22 mouse cellular contexts compared by ENCODE assay signal in genomic region chr10:79495886-79496285, GRCm38 (mm10). TPM values are rescaled to one million over a fixed set of nuclear protein-coding genes. Genes with fewer than 3 reads are reported as not detected.
"Had no signal": no experiment of that assay in that cellular context is flagged by ENCODE, and none has a peak within 500 bp of the region (broad histone marks: within the 10 kb centered on the region; RNA-seq: fewer than 3 reads in every experiment).

No protein-coding gene starts in this region.

- H3K36me3 ChIP-seq: intestine, embryonic 15.5 days; limb, embryonic 15.5 days; liver, embryonic 12.5 days; midbrain, embryonic 15.5 days; neural tube, embryonic 12.5 days had no signal

- H3K4me3 ChIP-seq: intestine, embryonic 15.5 days; left cerebral cortex, adult 2 months; limb, embryonic 15.5 days; liver, embryonic 12.5 days; megakaryocyte, embryonic 14.5 days; midbrain, embryonic 15.5 days; neural tube, embryonic 12.5 days had no signal

- H3K4me1 ChIP-seq: intestine, embryonic 15.5 days; limb, embryonic 15.5 days; liver, embryonic 12.5 days; megakaryocyte, embryonic 14.5 days; midbrain, embryonic 15.5 days; neural tube, embryonic 12.5 days had no signal

- H3K27ac ChIP-seq: intestine, embryonic 15.5 days; left cerebral cortex, adult 2 months; limb, embryonic 15.5 days; liver, embryonic 12.5 days; macrophage; midbrain, embryonic 15.5 days; neural tube, embryonic 12.5 days had no signal

- H3K4me2 ChIP-seq: intestine, embryonic 15.5 days; limb, embryonic 15.5 days; liver, embryonic 12.5 days; lung, embryonic 14.5 days; midbrain, embryonic 11.5 days; midbrain, embryonic 15.5 days; neural tube, embryonic 12.5 days had no signal

- H3K27me3 ChIP-seq: intestine, embryonic 15.5 days; limb, embryonic 15.5 days; liver, embryonic 12.5 days; megakaryocyte, embryonic 14.5 days; midbrain, embryonic 15.5 days; neural tube, embryonic 12.5 days had no signal

- H3K9me3 ChIP-seq: intestine, embryonic 15.5 days; limb, embryonic 15.5 days; liver, embryonic 12.5 days; megakaryocyte, embryonic 14.5 days; midbrain, embryonic 15.5 days; neural tube, embryonic 12.5 days had no signal

- DNase-seq: lung, embryonic 14.5 days; lung, postnatal 10 days; right cerebral cortex, postnatal 4 days; spleen, adult 18-20 months; thymus, adult 18-20 months; thymus, postnatal 14 days had no signal

- ATAC-seq: intestine, embryonic 15.5 days; liver, embryonic 12.5 days; midbrain, embryonic 15.5 days had no signal

- H3K9ac ChIP-seq: intestine, embryonic 15.5 days; limb, embryonic 15.5 days; liver, embryonic 12.5 days; lung, embryonic 14.5 days; midbrain, embryonic 15.5 days; neural tube, embryonic 12.5 days had no signal

RNA-seq across cellular contexts. Expression of gene Vmn2r83, which starts 27.4 kb away (rescaled TPM):
- total RNA-seq: layer of hippocampus, postnatal 25 days; left cerebral cortex, adult 2 months; left cerebral cortex, postnatal 25 days; monocyte, adult 5-6 weeks had no signal
- polyA plus RNA-seq: intestine, embryonic 15.5 days; large intestine, adult 2 months; limb, embryonic 11.5 days; limb, embryonic 15.5 days; liver, embryonic 12.5 days; liver, embryonic 16.5 days; lung, embryonic 14.5 days; macrophage; midbrain, embryonic 11.5 days; midbrain, embryonic 15.5 days; neural tube, embryonic 12.5 days; stomach, embryonic 14.5 days had no signal
